Mouse (Mus musculus) neural tube, embryonic 11.5 days (tissue): ENCODE results near the gene Armc10. TPM values are rescaled to one million over a fixed set of nuclear protein-coding genes. Genes with fewer than 3 reads are reported as not detected.

Experiments
- ATAC-seq: fragments of 200-750 bp; cut with Nextera tagmentation; 2 replicates; pipeline ENCODE4 v1.8.0; 2017; ENCODE audit warnings: moderate number of reproducible peaks, mild to moderate bottlenecking, moderate TSS enrichment, moderate library complexity; ENCODE audit not compliant: insufficient read depth, low FRiP score, low TSS enrichment
- DNase-seq: peaks from one replicate; pipeline ENCODE4 v3.0.0-alpha.2; 2015; ENCODE audit warnings: low spot score
- H3K27ac ChIP-seq: fragments of 300-500 bp; sonication (generic); 2 replicates; pipeline ENCODE4 v1.5.1; 2014; ENCODE audit warnings: low read depth, mild to moderate bottlenecking, low read length
- H3K27me3 ChIP-seq: fragments of 300-500 bp; sonication (generic); 2 replicates; pipeline ENCODE4 v1.6.1; 2014; ENCODE audit warnings: mild to moderate bottlenecking, low read length, mixed read lengths; ENCODE audit not compliant: control insufficient read depth, insufficient read depth
- H3K36me3 ChIP-seq: fragments of 300-500 bp; sonication (generic); 2 replicates; pipeline ENCODE4 v1.6.1; 2014; ENCODE audit warnings: mild to moderate bottlenecking, low read length, moderate library complexity, mixed read lengths; ENCODE audit not compliant: control insufficient read depth, insufficient read depth
- H3K4me1 ChIP-seq: fragments of 300-500 bp; sonication (generic); 2 replicates; pipeline ENCODE4 v1.6.1; 2014; ENCODE audit warnings: low read length, mixed read lengths; ENCODE audit not compliant: control insufficient read depth, insufficient read depth
- H3K4me2 ChIP-seq: fragments of 300-500 bp; sonication (generic); 2 replicates; pipeline ENCODE4 v1.6.1; 2014; ENCODE audit warnings: low read depth, mild to moderate bottlenecking, moderate library complexity
- H3K4me3 ChIP-seq: fragments of 300-500 bp; sonication (generic); 2 replicates; pipeline ENCODE4 v1.5.1; 2014; ENCODE audit warnings: low read depth, low read length
- H3K9ac ChIP-seq: fragments of 300-500 bp; sonication (generic); 2 replicates; pipeline ENCODE4 v1.6.1; 2014; ENCODE audit warnings: mild to moderate bottlenecking, low read length
- H3K9me3 ChIP-seq: fragments of 300-500 bp; sonication (generic); 2 replicates; pipeline ENCODE4 v1.6.1; 2016; ENCODE audit warnings: low read length; ENCODE audit not compliant: control insufficient read depth
- WGBS: fragments of 180-500 bp; shearing (Covaris S2); extraction: QIAGEN DNeasy Blood & Tissue Kit; methylation state at CpG from one replicate; pipeline ENCODE4 v1.1.7; 2014; 5-methylcytosine and 5-hydroxymethylcytosine counted together
- polyA plus RNA-seq: library from polyadenylated mRNA; unstranded; fragments of >200 nt; fragmentation: Nextera tagmentation; extraction: Ambion mirVana; gene quantifications from 2 replicates; pipeline ENCODE4 v1.2.1, GENCODE M21; 2014

Gene Armc10
- polyA plus RNA-seq, 1 experiment from 2014 or later = 79.2 TPM

- no peak for ATAC-seq
- 79% methylated on average over 12 of the region's 12 CpGs for WGBS
- H3K36me3 ChIP-seq = peaks cover 2% of the 10 kb centered on the region; the same call in 1 of the 2 replicates
Measured at GRCm38 (mm10) chr5:21675019-21675418, 29.4 kb downstream of the Armc10 start.

GRCm38 (mm10) chr5:21675494-21675893 lies 29.9 kb downstream of the Armc10 start:
- H3K9me3 ChIP-seq = no peaks in the 10 kb centered on the region
- peaks cover 2% of the 10 kb centered on the region; the same call in 1 of the 2 replicates for H3K36me3 ChIP-seq
- no peak overlapping the region for H3K4me3 ChIP-seq
- no peak overlapping the region for H3K4me2 ChIP-seq
- no peak overlapping the region for H3K27ac ChIP-seq
- no peak for ATAC-seq
- H3K27me3 ChIP-seq = no peaks in the 10 kb centered on the region
- H3K9ac ChIP-seq = no peak overlapping the region
- 95% methylated on average over 23 of the region's 23 CpGs for WGBS
- H3K4me1 ChIP-seq = peaks cover 5% of the 10 kb centered on the region; the same call in 1 of the 2 replicates
- DNase-seq = no peak

More at GRCm38 (mm10) chr5:21675019-21675418, 29.4 kb downstream of the Armc10 start:
- Histone ChIP-seq H3K27ac (no peak overlapping the region), H3K4me3 (no peak overlapping the region), H3K27me3 (no peaks in the 10 kb centered on the region), H3K4me1 (peaks cover 5% of the 10 kb centered on the region; the same call in 1 of the 2 replicates), H3K9me3 (no peaks in the 10 kb centered on the region), H3K4me2 (no peak overlapping the region), H3K9ac (no peak overlapping the region)
- DNase-seq = no peak

DNA sequence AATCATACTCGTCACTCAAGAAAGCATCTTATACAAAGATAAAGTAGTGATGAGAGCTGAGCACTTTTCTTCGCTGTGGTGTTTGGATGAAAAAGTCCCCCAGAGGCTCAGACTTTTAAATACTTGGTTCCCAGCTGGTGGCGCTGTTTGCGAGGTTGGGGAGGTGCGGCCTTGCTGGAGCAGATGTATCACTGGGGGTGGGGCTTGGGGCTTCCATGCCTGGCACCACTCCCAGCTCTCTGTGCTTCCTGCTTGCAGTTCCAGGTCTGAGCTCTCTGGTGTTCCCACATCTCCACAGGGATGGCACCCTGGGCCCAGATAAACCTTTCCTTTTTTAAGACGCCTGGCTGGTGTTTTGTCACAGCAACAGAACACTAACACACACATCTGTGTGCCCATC lies 32.3 kb downstream of the Armc10 start:
- 92% methylated on average over 6 of the region's 6 CpGs for WGBS
- H3K4me1 ChIP-seq = peaks cover 5% of the 10 kb centered on the region; the same call in 1 of the 2 replicates
- H3K9ac ChIP-seq = no peak overlapping the region
- no peak for DNase-seq
- ATAC-seq = no peak
- no peak overlapping the region for H3K4me3 ChIP-seq
- H3K9me3 ChIP-seq = no peaks in the 10 kb centered on the region
- peaks cover 2% of the 10 kb centered on the region; the same call in 1 of the 2 replicates for H3K36me3 ChIP-seq
- H3K27ac ChIP-seq = no peak overlapping the region
- no peaks in the 10 kb centered on the region for H3K27me3 ChIP-seq
- no peak overlapping the region for H3K4me2 ChIP-seq

DNA sequence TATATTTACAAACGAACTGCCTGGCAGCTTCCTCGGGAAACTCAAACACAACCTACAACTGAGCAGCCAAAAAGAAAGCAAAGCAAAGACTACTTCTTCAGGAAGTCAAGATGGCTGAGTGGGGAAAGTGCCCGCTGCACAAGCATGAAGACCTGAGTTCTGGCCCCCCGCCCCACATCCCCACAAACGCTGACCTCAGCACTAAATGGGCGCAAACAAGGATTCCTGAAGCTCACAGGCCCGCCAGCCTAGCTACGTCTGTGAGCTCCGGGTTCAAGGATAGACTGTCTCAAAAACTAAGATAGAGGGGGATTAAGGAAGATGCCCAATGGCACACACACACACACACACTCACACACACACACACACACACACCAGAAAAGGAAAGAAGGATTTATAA lies 32.8 kb downstream of the Armc10 start:
- ATAC-seq (no peak), DNase-seq (no peak)
- no peak overlapping the region for H3K9ac ChIP-seq
- H3K4me3 ChIP-seq = no peak overlapping the region
- H3K36me3 ChIP-seq = peaks cover 2% of the 10 kb centered on the region; the same call in 1 of the 2 replicates
- no peak overlapping the region for H3K4me2 ChIP-seq
- H3K27ac ChIP-seq = no peak overlapping the region
- no peaks in the 10 kb centered on the region for H3K9me3 ChIP-seq
- 96% methylated on average over 9 of the region's 9 CpGs for WGBS
- H3K4me1 ChIP-seq = peaks cover 2% of the 10 kb centered on the region; the same call in 1 of the 2 replicates
- no peaks in the 10 kb centered on the region for H3K27me3 ChIP-seq

DNA sequence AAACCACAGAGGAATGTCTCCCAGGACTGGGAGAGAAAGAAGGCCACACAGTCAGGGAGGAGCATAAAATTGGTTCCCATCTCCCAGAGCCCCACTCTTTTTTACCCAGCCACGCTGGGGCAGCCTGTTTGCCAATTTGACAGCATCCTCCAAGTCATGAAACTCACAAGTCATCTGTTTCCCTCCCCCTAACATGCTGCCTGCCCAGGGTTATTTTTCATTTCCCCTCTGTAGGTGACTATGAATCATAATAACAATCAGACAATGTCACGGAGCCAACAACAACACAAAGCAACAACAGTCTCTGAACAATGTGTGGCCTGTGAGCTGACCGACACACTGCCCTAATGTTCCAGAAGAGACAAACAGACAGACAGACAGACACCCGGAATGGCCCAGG lies 34.4 kb downstream of the Armc10 start:
- no peak overlapping the region for H3K9ac ChIP-seq
- H3K4me2 ChIP-seq = no peak overlapping the region
- no peaks in the 10 kb centered on the region for H3K4me1 ChIP-seq
- no peaks in the 10 kb centered on the region for H3K9me3 ChIP-seq
- peaks cover under 1% of the 10 kb centered on the region; the same call in 1 of the 2 replicates for H3K36me3 ChIP-seq
- ATAC-seq (no peak), DNase-seq (no peak)
- no peak overlapping the region for H3K4me3 ChIP-seq
- 81% methylated on average over 4 of the region's 4 CpGs for WGBS
- no peaks in the 10 kb centered on the region for H3K27me3 ChIP-seq
- H3K27ac ChIP-seq = no peak overlapping the region

GRCm38 (mm10) chr5:21680940-21681339 lies 35.3 kb downstream of the Armc10 start:
- no peaks in the 10 kb centered on the region for H3K36me3 ChIP-seq
- no peak for DNase-seq

GRCm38 (mm10) chr5:21683811-21684210 lies 38.2 kb downstream of the Armc10 start:
- no peak overlapping the region for H3K27ac ChIP-seq
- ATAC-seq (no peak), DNase-seq (no peak)
- H3K27me3 ChIP-seq = no peaks in the 10 kb centered on the region
- H3K9me3 ChIP-seq = no peaks in the 10 kb centered on the region
- H3K4me1 ChIP-seq = no peaks in the 10 kb centered on the region
- H3K4me2 ChIP-seq = no peak overlapping the region
- no peak overlapping the region for H3K4me3 ChIP-seq
- WGBS = 94% methylated on average over 9 of the region's 9 CpGs
- H3K36me3 ChIP-seq = no peaks in the 10 kb centered on the region
- H3K9ac ChIP-seq = no peak overlapping the region

More at GRCm38 (mm10) chr5:21680940-21681339, 35.3 kb downstream of the Armc10 start:
- ATAC-seq = no peak
- no peak overlapping the region for H3K9ac ChIP-seq
- no peak overlapping the region for H3K27ac ChIP-seq
- WGBS = 89% methylated on average over 5 of the region's 5 CpGs
- no peak overlapping the region for H3K4me2 ChIP-seq
- no peaks in the 10 kb centered on the region for H3K9me3 ChIP-seq
- no peaks in the 10 kb centered on the region for H3K4me1 ChIP-seq
- no peaks in the 10 kb centered on the region for H3K27me3 ChIP-seq
- H3K4me3 ChIP-seq = no peak overlapping the region

- Histone ChIP-seq H3K9ac (no peak overlapping the region), H3K9me3 (no peaks in the 10 kb centered on the region), H3K36me3 (no peaks in the 10 kb centered on the region), H3K4me1 (no peaks in the 10 kb centered on the region), H3K27ac (no peak overlapping the region), H3K4me3 (no peak overlapping the region), H3K27me3 (no peaks in the 10 kb centered on the region), H3K4me2 (no peak overlapping the region)
- DNase-seq (no peak), ATAC-seq (no peak)
- 69% methylated on average over 10 of the region's 10 CpGs for WGBS
Measured at GRCm38 (mm10) chr5:21685001-21685400, 39.4 kb downstream of the Armc10 start.

- Histone ChIP-seq H3K27ac (no peak overlapping the region), H3K9me3 (no peaks in the 10 kb centered on the region), H3K4me3 (no peak overlapping the region), H3K4me2 (no peak overlapping the region), H3K36me3 (no peaks in the 10 kb centered on the region), H3K4me1 (no peaks in the 10 kb centered on the region), H3K9ac (no peak overlapping the region), H3K27me3 (no peaks in the 10 kb centered on the region)
- DNase-seq (no peak), ATAC-seq (no peak)
- WGBS = 79% methylated on average over 4 of the region's 4 CpGs
Measured at GRCm38 (mm10) chr5:21687042-21687441, 41.4 kb downstream of the Armc10 start.
